Comparison of ENCODE assay signal across 8 mouse cellular contexts in the genomic region with DNA sequence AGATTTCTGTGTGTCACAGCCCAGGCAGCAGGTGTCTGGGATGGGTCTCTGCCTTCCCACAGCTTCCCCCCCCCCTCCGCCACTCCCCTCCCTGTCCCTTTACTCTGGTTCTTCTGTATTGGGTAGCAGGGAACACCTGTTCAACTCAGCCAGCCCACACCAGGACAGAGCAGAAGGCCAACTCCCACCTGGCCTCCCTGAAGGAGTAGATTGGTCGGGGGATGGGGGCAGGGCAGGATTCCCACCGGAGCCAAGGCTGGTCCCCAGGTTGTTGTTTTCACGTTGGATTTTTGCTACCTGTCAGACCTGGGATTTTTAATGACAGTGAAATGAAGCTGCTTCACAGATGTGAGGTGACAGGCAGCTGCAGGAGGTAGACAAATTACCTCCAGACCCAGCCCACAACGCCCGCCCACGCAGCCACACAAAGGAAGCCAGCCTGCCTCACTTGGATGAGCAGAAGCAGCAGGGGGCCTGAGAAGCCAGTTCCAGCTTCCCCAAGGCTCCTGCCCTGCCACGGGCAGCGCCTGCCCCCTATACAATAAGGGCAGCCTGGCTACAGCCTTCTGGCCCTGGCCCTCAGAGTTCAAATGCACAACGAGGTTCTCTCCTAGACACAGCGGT. TPM values are rescaled to one million over a fixed set of nuclear protein-coding genes. Genes with fewer than 3 reads are reported as not detected.
A peak's percentile ranks its signal among the peaks of the same experiment; 100 is the strongest.
DNase-seq lines count a peak whose midpoint lies in the region; ATAC-seq and TF ChIP-seq lines count a peak whose summit lies in the region.
"Had no signal": no experiment of that assay in that cellular context is flagged by ENCODE, and none has a peak within 500 bp of the region (broad histone marks: within the 10 kb centered on the region; RNA-seq: fewer than 3 reads in every experiment).

No protein-coding gene starts in this region.

- H3K27me3 ChIP-seq in E14TG2a.4 (ENCODE audit: insufficient read depth, low read length), result peaks cover 22% of the 10 kb centered on the region
- H3K27me3 ChIP-seq in forebrain, embryonic 15.5 days, result no peaks in the 10 kb centered on the region
- H3K27me3 ChIP-seq in midbrain, embryonic 16.5 days (ENCODE audit: control insufficient read depth, insufficient read depth, low read depth, low read length), result no peaks in the 10 kb centered on the region

- no peaks in the 10 kb centered on the region for H3K36me3 ChIP-seq in E14TG2a.4 (ENCODE audit: insufficient read depth, low read length)
- no peaks in the 10 kb centered on the region for H3K36me3 ChIP-seq in forebrain, embryonic 15.5 days
- H3K36me3 ChIP-seq in midbrain, embryonic 16.5 days (ENCODE audit: control insufficient read depth, insufficient read depth, low read length), result no peaks in the 10 kb centered on the region
- H3K36me3 ChIP-seq: stomach, embryonic 15.5 days had no signal

- peak; percentile 70 for DNase-seq in brain, adult 2 months (ENCODE audit: low read depth, low spot score)
- peak; percentile 87 for DNase-seq in thymus, postnatal 25 days
- DNase-seq in adrenal gland, adult 18-20 months (ENCODE audit: low spot score in 2 of 2), result no peak
- DNase-seq in kidney, postnatal 10 days, result no peak

- peak overlapping the region; percentile 51 for H3K4me3 ChIP-seq in E14TG2a.4 (replicated peaks; ENCODE audit: low read length)
- H3K4me3 ChIP-seq in forebrain, embryonic 15.5 days, result no peak overlapping the region
- H3K4me3 ChIP-seq in midbrain, embryonic 16.5 days (ENCODE audit: low read depth, low read length), result no peak overlapping the region
- H3K4me3 ChIP-seq: stomach, embryonic 15.5 days had no signal

- WGBS in forebrain, embryonic 15.5 days, result 17% methylated on average over 11 of the region's 11 CpGs
- WGBS in midbrain, embryonic 16.5 days, result 17% methylated on average over 10 of the region's 11 CpGs

- no peak for ATAC-seq in forebrain, embryonic 15.5 days (replicated peaks)
- ATAC-seq in midbrain, embryonic 16.5 days, result no peak

- H3K4me2 ChIP-seq in forebrain, embryonic 15.5 days (replicated peaks), result no peak overlapping the region; the same call in 1 of the 2 replicates
- H3K4me2 ChIP-seq in midbrain, embryonic 16.5 days (ENCODE audit: low read length), result no peak overlapping the region
- H3K4me2 ChIP-seq: stomach, embryonic 15.5 days had no signal

- H3K27ac ChIP-seq in forebrain, embryonic 15.5 days (replicated peaks), result peak overlapping the region; percentile 93
- H3K27ac ChIP-seq in midbrain, embryonic 16.5 days (ENCODE audit: low read length), result peak overlapping the region; percentile 56
- H3K27ac ChIP-seq: stomach, embryonic 15.5 days had no signal

- TF ChIP-seq CTCF in E14TG2a.4 (conservative IDR thresholded peaks at IDR 0.05; ENCODE audit: low read length), result no peak

- H3K9ac ChIP-seq in forebrain, embryonic 15.5 days (replicated peaks), result 0 out of 2 replicates have a peak overlapping the region, but pooled peaks have one; percentile 3
- H3K9ac ChIP-seq in midbrain, embryonic 16.5 days (ENCODE audit: low read depth, low read length), result peak overlapping the region; percentile 17; the same call in 1 of the 2 replicates
- H3K9ac ChIP-seq: stomach, embryonic 15.5 days had no signal

- H3K9me3 ChIP-seq in E14TG2a.4 (ENCODE audit: low read length), result no peaks in the 10 kb centered on the region
- no peaks in the 10 kb centered on the region for H3K9me3 ChIP-seq in forebrain, embryonic 15.5 days
- H3K9me3 ChIP-seq in midbrain, embryonic 16.5 days (replicated peaks; ENCODE audit: control insufficient read depth, low read length, poor library complexity, severe bottlenecking), result no peaks in the 10 kb centered on the region
- H3K9me3 ChIP-seq: stomach, embryonic 15.5 days had no signal

- H3K4me1 ChIP-seq in E14TG2a.4 (replicated peaks; ENCODE audit: low read depth, low read length), result peaks cover 27% of the 10 kb centered on the region
- H3K4me1 ChIP-seq in forebrain, embryonic 15.5 days, result peaks cover 92% of the 10 kb centered on the region
- H3K4me1 ChIP-seq in midbrain, embryonic 16.5 days (ENCODE audit: control insufficient read depth, insufficient read depth, low read length), result peaks cover 54% of the 10 kb centered on the region

RNA-seq across cellular contexts. Expression of a gene that starts 36.1 kb away (rescaled TPM):
- 14.6 and 16.4 TPM in 2 replicates for polyA plus RNA-seq in forebrain, embryonic 15.5 days (2015; fragmentation: Nextera tagmentation; extraction: Ambion mirVana)
- polyA plus RNA-seq in midbrain, embryonic 16.5 days (2015; fragmentation: Nextera tagmentation; extraction: Ambion mirVana), result 15.1 and 18.0 TPM in 2 replicates
- total RNA-seq in adrenal gland, adult 18-20 months (2021), result 10 to 100 TPM; 42.0 to 76.0 TPM

RNA-seq across cellular contexts. Expression of a gene that starts 40.3 kb away (rescaled TPM):
- polyA plus RNA-seq in forebrain, embryonic 15.5 days (2015; fragmentation: Nextera tagmentation; extraction: Ambion mirVana), result 13.2 and 14.0 TPM in 2 replicates
- 17.7 and 17.9 TPM in 2 replicates for polyA plus RNA-seq in midbrain, embryonic 16.5 days (2015; fragmentation: Nextera tagmentation; extraction: Ambion mirVana)
- total RNA-seq in adrenal gland, adult 18-20 months (2021), result 10 to 100 TPM; 10.5 to 28.9 TPM

Comparison
In these comparisons a context has a peak if more than half of its experiments do, and no peak if none do; other contexts are left out.
1. DNase-seq: peak in brain, adult 2 months (single experiment) and thymus, postnatal 25 days (single experiment); none in adrenal gland, adult 18-20 months (0 of 2) and kidney, postnatal 10 days (single experiment).